Mouse (Mus musculus) cerebellum, adult 18-20 months (tissue): ENCODE results near the gene Prox2.

Experiments
- DNase-seq, 2 experiments: peaks; one replicate each; pipeline ENCODE4 v3.0.0; 2021

Prox2 gene

GRCm38 (mm10) chr12:85129426-85129978, 18.9 kb upstream of the Prox2 start:
- no peak for DNase-seq

GRCm38 (mm10) chr12:85126986-85127603, 16.5 kb upstream of the Prox2 start:
- no peak for DNase-seq

GRCm38 (mm10) chr12:85124751-85125150, 14.2 kb upstream of the Prox2 start:
- no peak for DNase-seq

GRCm38 (mm10) chr12:85123645-85124044, 13.1 kb upstream of the Prox2 start:
- no peak for DNase-seq

GRCm38 (mm10) chr12:85123108-85123530, 12.6 kb upstream of the Prox2 start:
- no peak for DNase-seq

- no peak for DNase-seq
Measured at GRCm38 (mm10) chr12:85121806-85122459, 11.4 kb upstream of the Prox2 start.

- no peak for DNase-seq
Measured at GRCm38 (mm10) chr12:85115678-85116077, 5.1 kb upstream of the Prox2 start.

GRCm38 (mm10) chr12:85113917-85114316, 3.4 kb upstream of the Prox2 start:
- no peak for DNase-seq

GRCm38 (mm10) chr12:85113337-85113736, 2.8 kb upstream of the Prox2 start:
- DNase-seq, result no peak

- DNase-seq, result no peak
Measured at GRCm38 (mm10) chr12:85112550-85113251, 2.1 kb upstream of the Prox2 start.

- DNase-seq, result peak in 1 of 2 experiments; percentile 6
Measured at GRCm38 (mm10) chr12:85110011-85110697, 405 bp downstream of the Prox2 start.

- DNase-seq, result no peak
Measured at GRCm38 (mm10) chr12:85109426-85109825, 1.1 kb downstream of the Prox2 start.

GRCm38 (mm10) chr12:85108643-85109042, 1.9 kb downstream of the Prox2 start:
- no peak for DNase-seq

GRCm38 (mm10) chr12:85106292-85106691, 4.3 kb downstream of the Prox2 start:
- DNase-seq, result no peak

- no peak for DNase-seq
Measured at GRCm38 (mm10) chr12:85104789-85105188, 5.8 kb downstream of the Prox2 start.

- no peak for DNase-seq
Measured at GRCm38 (mm10) chr12:85103096-85103495, 7.5 kb downstream of the Prox2 start.

- DNase-seq, result no peak
Measured at GRCm38 (mm10) chr12:85101521-85102106, 8.9 kb downstream of the Prox2 start.

- DNase-seq, result no peak
Measured at GRCm38 (mm10) chr12:85101001-85101400, 9.6 kb downstream of the Prox2 start.

GRCm38 (mm10) chr12:85095859-85096258, 14.7 kb downstream of the Prox2 start:
- no peak for DNase-seq

- DNase-seq, result no peak
Measured at GRCm38 (mm10) chr12:85095146-85095545, 15.4 kb downstream of the Prox2 start.

- DNase-seq, result peak in 1 of 2 experiments; percentile 15
Measured at GRCm38 (mm10) chr12:85094706-85095105, 15.9 kb downstream of the Prox2 start.

GRCm38 (mm10) chr12:85094010-85094409, 16.5 kb downstream of the Prox2 start:
- DNase-seq, result peak in 1 of 2 experiments; percentile 15

- peak; percentile 74 to 75 for DNase-seq
Measured at GRCm38 (mm10) chr12:85092214-85092613, 18.3 kb downstream of the Prox2 start.
